Mouse (Mus musculus): ENCODE data around the gene Nt5e. TPM values are rescaled to one million over a fixed set of nuclear protein-coding genes. Genes with fewer than 3 reads are reported as not detected.
A peak's percentile ranks its signal among the peaks of the same experiment; 100 is the strongest.

Gene Nt5e
- polyA plus RNA-seq, 1 experiment from 2014 or later = 3.3 TPM

DNA sequence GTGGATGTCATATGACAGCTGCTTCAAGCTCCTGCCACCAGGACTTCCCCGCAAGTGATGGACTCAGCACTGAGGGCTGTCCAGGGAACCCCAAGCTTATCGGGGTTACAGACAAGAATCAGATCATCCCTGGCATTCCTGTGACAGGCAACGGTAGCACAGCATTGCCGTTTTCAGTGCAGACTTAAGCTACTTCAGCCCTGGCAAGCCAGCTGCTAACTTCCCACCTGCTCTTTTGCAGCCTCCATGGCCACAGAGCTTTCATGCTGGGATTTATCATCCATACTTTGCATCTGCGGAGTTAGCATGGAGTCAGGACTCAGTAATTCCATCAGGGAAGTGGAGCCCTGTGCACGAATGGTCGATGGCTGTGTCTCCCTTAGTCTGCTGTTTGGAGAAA, 26.5 kb downstream of the Nt5e start:
- 86% methylated on average over 7 of the region's 7 CpGs for WGBS
- Histone ChIP-seq H3K36me3 (ENCODE audit: control insufficient read depth, insufficient read depth, low read length) (no peaks in the 10 kb centered on the region), H3K4me2 (ENCODE audit: low read depth, low read length) (no peak overlapping the region), H3K9ac (ENCODE audit: low read length) (no peak overlapping the region), H3K27ac (ENCODE audit: low read length) (no peak overlapping the region), H3K9me3 (ENCODE audit: control insufficient read depth, low read length) (no peaks in the 10 kb centered on the region), H3K4me3 (ENCODE audit: low read length) (no peak overlapping the region), H3K27me3 (ENCODE audit: control insufficient read depth, insufficient read depth, low read depth, low read length) (no peaks in the 10 kb centered on the region), H3K4me1 (replicated peaks; ENCODE audit: control insufficient read depth, insufficient read depth, low read length) (no peaks in the 10 kb centered on the region; the same call in 1 of the 2 replicates)
- no peak for ATAC-seq (ENCODE audit: low read depth)

DNA sequence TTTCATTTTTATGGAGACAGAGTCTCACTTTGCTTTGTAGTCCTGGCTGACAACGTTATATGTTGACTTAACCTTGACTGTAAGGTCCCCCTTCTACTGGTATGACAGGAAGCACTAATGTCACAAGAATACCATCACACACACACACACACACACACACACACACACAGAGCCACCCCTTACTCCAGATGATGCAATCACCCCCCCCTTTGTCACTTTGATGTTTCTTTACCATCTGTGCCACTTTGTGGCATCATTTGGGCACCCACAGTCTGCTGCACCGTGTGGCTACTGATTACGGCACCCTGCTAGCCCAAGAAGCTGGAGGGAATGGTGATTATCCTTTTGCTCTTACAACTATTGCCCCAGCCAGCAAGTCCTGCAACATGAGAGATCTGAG, 30.2 kb downstream of the Nt5e start:
- no peak overlapping the region for H3K9ac ChIP-seq (ENCODE audit: low read length)
- no peaks in the 10 kb centered on the region for H3K9me3 ChIP-seq (ENCODE audit: control insufficient read depth, low read length)
- no peak overlapping the region for H3K4me2 ChIP-seq (ENCODE audit: low read depth, low read length)
- WGBS = 54% methylated on average over 3 of the region's 3 CpGs
- no peaks in the 10 kb centered on the region for H3K36me3 ChIP-seq (ENCODE audit: control insufficient read depth, insufficient read depth, low read length)
- no peak overlapping the region for H3K27ac ChIP-seq (ENCODE audit: low read length)
- 0 out of 2 replicates have a peak, but pooled peaks cover 2% of the 10 kb centered on the region for H3K4me1 ChIP-seq (replicated peaks; ENCODE audit: control insufficient read depth, insufficient read depth, low read length)
- ATAC-seq (ENCODE audit: low read depth) = no peak
- H3K27me3 ChIP-seq (ENCODE audit: control insufficient read depth, insufficient read depth, low read depth, low read length) = no peaks in the 10 kb centered on the region
- H3K4me3 ChIP-seq (ENCODE audit: low read length) = no peak overlapping the region

DNA sequence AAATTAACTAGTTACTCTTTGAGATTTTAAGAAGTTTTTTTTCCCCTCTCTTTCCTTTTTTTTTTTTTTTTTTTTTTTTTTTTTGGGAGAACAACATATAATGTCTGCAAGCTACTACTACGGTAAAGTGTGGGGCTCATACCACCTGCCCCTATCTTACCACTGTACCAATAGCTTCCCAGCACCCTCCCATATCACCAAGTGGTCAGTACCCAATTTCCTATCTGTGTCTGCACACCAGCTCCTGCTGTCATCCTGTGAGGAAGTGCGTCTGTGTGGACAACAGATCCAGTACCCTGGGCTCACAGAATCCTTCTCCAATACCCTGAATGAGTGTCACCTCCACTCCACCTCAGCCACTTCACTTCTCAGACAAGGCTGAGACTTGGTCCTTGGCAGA, 32.1 kb downstream of the Nt5e start:
- Histone ChIP-seq H3K9ac (ENCODE audit: low read length) (no peak overlapping the region), H3K9me3 (ENCODE audit: control insufficient read depth, low read length) (no peaks in the 10 kb centered on the region), H3K27ac (ENCODE audit: low read length) (no peak overlapping the region), H3K4me2 (ENCODE audit: low read depth, low read length) (no peak overlapping the region), H3K4me1 (replicated peaks; ENCODE audit: control insufficient read depth, insufficient read depth, low read length) (0 out of 2 replicates have a peak, but pooled peaks cover 2% of the 10 kb centered on the region), H3K4me3 (ENCODE audit: low read length) (no peak overlapping the region), H3K27me3 (ENCODE audit: control insufficient read depth, insufficient read depth, low read depth, low read length) (no peaks in the 10 kb centered on the region), H3K36me3 (ENCODE audit: control insufficient read depth, insufficient read depth, low read length) (no peaks in the 10 kb centered on the region)
- ATAC-seq (ENCODE audit: low read depth) = no peak
- WGBS = 68% methylated on average over 2 of the region's 2 CpGs

DNA sequence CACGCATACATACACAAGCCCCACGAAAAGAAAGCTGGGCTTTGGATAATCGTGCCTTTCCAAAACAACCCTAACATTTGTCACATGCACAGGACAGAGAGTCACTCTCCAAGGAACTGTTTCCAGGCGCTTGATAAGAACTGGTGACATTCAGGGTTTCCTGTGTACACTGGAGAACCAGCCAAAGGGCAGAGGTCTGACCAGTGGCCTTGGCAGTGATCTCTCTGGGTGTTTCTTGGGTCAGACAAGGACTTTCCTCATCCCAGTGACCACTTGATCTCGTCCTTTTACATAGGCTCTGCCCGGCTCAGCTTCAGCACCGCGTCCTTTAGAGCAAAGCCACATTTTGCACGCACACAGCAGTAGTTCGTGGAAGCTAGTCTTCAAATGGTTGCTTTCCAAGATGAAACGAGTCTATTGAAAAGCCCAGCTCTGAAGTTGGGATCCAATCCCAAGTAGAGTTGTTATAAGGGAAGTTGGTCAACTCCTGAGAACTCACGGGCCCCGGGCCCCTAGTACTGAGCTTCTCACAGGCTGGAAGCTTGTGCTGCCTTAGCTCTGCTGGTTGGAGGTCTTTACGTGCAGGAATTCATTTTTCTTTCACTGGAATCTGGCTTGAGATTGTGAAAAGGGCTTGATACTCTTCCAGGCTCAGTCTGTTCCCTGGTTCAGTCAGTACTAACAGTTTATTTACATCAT, 34.4 kb downstream of the Nt5e start:
- WGBS = 63% methylated on average over 14 of the region's 14 CpGs
- ATAC-seq (ENCODE audit: low read depth) = no peak
- H3K9me3 ChIP-seq (ENCODE audit: control insufficient read depth, low read length) = no peaks in the 10 kb centered on the region
- H3K4me3 ChIP-seq (ENCODE audit: low read length) = no peak overlapping the region
- peak overlapping the region; percentile 4; the same call in 1 of the 2 replicates for H3K27ac ChIP-seq (ENCODE audit: low read length)
- H3K36me3 ChIP-seq (ENCODE audit: control insufficient read depth, insufficient read depth, low read length) = no peaks in the 10 kb centered on the region
- no peaks in the 10 kb centered on the region for H3K27me3 ChIP-seq (ENCODE audit: control insufficient read depth, insufficient read depth, low read depth, low read length)
- H3K4me2 ChIP-seq (ENCODE audit: low read depth, low read length) = no peak overlapping the region
- 0 out of 2 replicates have a peak, but pooled peaks cover 2% of the 10 kb centered on the region for H3K4me1 ChIP-seq (replicated peaks; ENCODE audit: control insufficient read depth, insufficient read depth, low read length)
- H3K9ac ChIP-seq (ENCODE audit: low read length) = no peak overlapping the region

DNA sequence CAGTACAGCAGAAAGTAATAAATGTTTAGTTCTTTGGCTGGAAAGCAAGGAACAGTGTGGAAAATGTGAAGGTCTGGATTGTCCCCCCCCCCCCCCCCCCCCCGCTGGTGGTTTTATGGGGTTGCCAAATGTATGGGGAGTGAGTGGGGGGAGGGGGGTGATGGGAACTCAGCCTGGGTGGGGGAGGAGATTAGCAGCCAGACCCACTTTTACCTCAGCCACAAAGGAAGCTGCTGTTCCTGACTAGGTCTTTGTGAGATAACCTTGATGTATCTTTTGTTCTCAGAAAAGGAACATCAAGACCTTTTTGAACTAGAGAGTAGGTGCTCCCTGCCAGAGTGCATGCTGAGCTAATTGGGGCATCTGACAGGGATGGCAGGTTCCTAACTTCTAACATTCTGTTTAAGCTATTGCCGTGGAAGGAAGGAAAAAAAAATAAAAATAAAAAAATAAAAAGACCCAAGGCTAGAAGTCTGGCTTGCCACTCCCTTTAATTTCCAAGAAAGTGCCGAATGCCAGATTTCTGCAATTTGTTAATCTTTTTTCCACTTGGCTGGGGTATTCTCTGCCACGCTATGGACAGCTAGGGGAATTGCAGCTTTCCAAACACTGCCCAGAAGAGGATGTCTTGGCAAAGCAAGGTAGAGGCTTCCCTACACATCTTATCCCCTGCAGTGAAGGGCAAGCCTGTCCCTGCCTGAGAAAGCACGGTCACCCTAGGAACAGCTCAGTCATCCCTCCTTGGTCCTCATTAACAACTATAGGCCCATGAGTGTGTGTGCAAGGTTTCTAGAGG, 35.3 kb downstream of the Nt5e start:
- Histone ChIP-seq H3K27me3 (ENCODE audit: control insufficient read depth, insufficient read depth, low read depth, low read length) (no peaks in the 10 kb centered on the region), H3K4me1 (replicated peaks; ENCODE audit: control insufficient read depth, insufficient read depth, low read length) (0 out of 2 replicates have a peak, but pooled peaks cover 2% of the 10 kb centered on the region), H3K27ac (ENCODE audit: low read length) (no peak overlapping the region), H3K4me3 (ENCODE audit: low read length) (no peak overlapping the region), H3K36me3 (ENCODE audit: control insufficient read depth, insufficient read depth, low read length) (no peaks in the 10 kb centered on the region), H3K9me3 (ENCODE audit: control insufficient read depth, low read length) (no peaks in the 10 kb centered on the region), H3K9ac (ENCODE audit: low read length) (no peak overlapping the region), H3K4me2 (ENCODE audit: low read depth, low read length) (no peak overlapping the region)
- peak; percentile 7; the same call in 1 of the 2 replicates for ATAC-seq (ENCODE audit: low read depth)
- 34% methylated on average over 5 of the region's 5 CpGs for WGBS

DNA sequence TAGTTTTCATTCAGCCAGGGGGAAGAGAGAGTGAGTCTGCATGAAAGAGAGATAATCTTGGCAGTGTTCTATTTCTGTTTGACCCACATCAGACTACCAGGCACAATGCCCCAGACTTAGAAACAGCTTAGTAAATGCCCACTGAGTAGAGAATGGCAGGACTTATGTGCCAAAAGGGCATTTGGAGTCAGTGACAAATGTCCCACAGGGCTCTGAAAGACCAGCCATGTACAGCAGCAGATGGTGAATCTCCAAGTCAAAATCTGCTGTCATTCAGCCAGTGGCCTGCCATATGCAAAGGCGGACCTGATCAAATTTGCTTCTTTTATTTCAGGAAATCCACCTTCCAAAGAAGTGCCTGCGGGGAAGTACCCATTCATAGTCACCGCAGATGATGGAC, 36.1 kb downstream of the Nt5e start:
- H3K9ac ChIP-seq (ENCODE audit: low read length) = no peak overlapping the region
- WGBS = 90% methylated on average over 3 of the region's 3 CpGs
- no peak overlapping the region for H3K4me2 ChIP-seq (ENCODE audit: low read depth, low read length)
- H3K27me3 ChIP-seq (ENCODE audit: control insufficient read depth, insufficient read depth, low read depth, low read length) = no peaks in the 10 kb centered on the region
- H3K4me3 ChIP-seq (ENCODE audit: low read length) = no peak overlapping the region
- H3K4me1 ChIP-seq (replicated peaks; ENCODE audit: control insufficient read depth, insufficient read depth, low read length) = 0 out of 2 replicates have a peak, but pooled peaks cover 2% of the 10 kb centered on the region
- no peak for ATAC-seq (ENCODE audit: low read depth)
- no peak overlapping the region for H3K27ac ChIP-seq (ENCODE audit: low read length)
- no peaks in the 10 kb centered on the region for H3K9me3 ChIP-seq (ENCODE audit: control insufficient read depth, low read length)
- H3K36me3 ChIP-seq (ENCODE audit: control insufficient read depth, insufficient read depth, low read length) = no peaks in the 10 kb centered on the region

DNA sequence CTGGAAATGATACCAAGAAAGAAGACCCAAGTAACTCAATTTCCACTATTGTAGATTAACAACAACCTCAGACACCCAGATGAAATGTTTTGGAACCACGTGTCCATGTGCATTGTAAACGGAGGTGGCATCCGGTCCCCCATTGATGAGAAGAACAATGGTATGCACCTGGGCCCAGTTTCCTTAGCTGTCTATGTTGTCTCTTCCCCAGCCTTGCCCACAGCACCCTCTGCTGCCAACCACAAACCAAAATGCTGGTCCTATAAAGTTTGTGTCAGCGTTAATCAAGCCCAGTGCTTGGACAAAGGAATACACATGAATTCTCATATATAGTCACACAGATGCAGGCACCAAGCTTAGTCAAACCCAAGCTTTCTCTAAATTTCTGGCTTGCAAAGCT, 39.3 kb downstream of the Nt5e start:
- WGBS = 81% methylated on average over 4 of the region's 4 CpGs
- Histone ChIP-seq H3K9ac (ENCODE audit: low read length) (no peak overlapping the region), H3K27ac (ENCODE audit: low read length) (no peak overlapping the region), H3K4me1 (replicated peaks; ENCODE audit: control insufficient read depth, insufficient read depth, low read length) (peaks cover 2% of the 10 kb centered on the region; the same call in 1 of the 2 replicates), H3K36me3 (ENCODE audit: control insufficient read depth, insufficient read depth, low read length) (no peaks in the 10 kb centered on the region), H3K4me3 (ENCODE audit: low read length) (no peak overlapping the region), H3K4me2 (ENCODE audit: low read depth, low read length) (no peak overlapping the region), H3K27me3 (ENCODE audit: control insufficient read depth, insufficient read depth, low read depth, low read length) (no peaks in the 10 kb centered on the region), H3K9me3 (ENCODE audit: control insufficient read depth, low read length) (no peaks in the 10 kb centered on the region)
- no peak for ATAC-seq (ENCODE audit: low read depth)

DNA sequence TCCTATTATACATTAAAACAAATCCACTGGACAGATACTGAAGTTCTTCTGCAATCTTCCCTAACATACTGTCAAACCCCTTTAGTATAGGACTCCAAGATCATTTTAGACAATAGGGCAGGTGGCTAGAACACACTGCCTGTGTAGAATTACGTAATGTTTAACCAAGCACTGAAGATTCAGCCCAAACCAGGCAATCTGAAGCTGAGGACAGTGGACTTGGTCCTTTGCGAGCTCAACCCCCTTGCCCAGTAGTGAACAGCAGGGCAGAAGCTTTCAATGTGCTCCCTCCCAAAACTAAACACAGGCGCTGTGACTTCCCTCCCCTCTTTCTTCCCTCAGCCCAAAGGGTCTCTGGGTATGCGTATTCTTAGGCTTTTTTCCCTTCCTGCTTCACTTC, 39.8 kb downstream of the Nt5e start:
- 88% methylated on average over 4 of the region's 4 CpGs for WGBS

DNA sequence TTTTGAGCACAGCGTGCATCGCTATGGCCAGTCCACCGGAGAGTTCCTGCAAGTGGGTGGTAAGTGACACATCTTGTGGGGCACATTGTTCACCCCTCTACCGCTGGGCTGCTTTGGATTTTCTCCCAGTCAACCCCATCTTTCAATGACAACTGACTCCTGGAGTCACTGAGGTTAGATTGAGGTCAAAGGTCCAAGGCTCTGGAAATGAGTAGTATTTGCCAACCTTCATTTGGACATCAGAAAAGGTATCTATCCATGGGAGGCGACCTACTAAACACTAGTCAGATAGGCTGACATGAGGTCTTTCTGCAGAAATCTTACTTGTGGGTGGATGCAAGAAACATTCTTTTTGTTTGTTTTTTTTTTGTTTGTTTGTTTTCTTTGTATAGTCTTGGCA, 40.3 kb downstream of the Nt5e start:
- Histone ChIP-seq H3K4me2 (ENCODE audit: low read depth, low read length) (no peak overlapping the region), H3K27ac (ENCODE audit: low read length) (no peak overlapping the region), H3K36me3 (ENCODE audit: control insufficient read depth, insufficient read depth, low read length) (no peaks in the 10 kb centered on the region), H3K4me1 (replicated peaks; ENCODE audit: control insufficient read depth, insufficient read depth, low read length) (no peaks in the 10 kb centered on the region; the same call in 1 of the 2 replicates), H3K9ac (ENCODE audit: low read length) (no peak overlapping the region), H3K27me3 (ENCODE audit: control insufficient read depth, insufficient read depth, low read depth, low read length) (no peaks in the 10 kb centered on the region), H3K9me3 (ENCODE audit: control insufficient read depth, low read length) (no peaks in the 10 kb centered on the region), H3K4me3 (ENCODE audit: low read length) (no peak overlapping the region)
- ATAC-seq (ENCODE audit: low read depth) = no peak
- 75% methylated on average over 5 of the region's 5 CpGs for WGBS

More for the DNA sequence above, 39.8 kb downstream of the Nt5e start:
- Histone ChIP-seq H3K4me1 (replicated peaks; ENCODE audit: control insufficient read depth, insufficient read depth, low read length) (no peaks in the 10 kb centered on the region; the same call in 1 of the 2 replicates), H3K36me3 (ENCODE audit: control insufficient read depth, insufficient read depth, low read length) (no peaks in the 10 kb centered on the region), H3K4me2 (ENCODE audit: low read depth, low read length) (no peak overlapping the region), H3K9ac (ENCODE audit: low read length) (no peak overlapping the region), H3K4me3 (ENCODE audit: low read length) (no peak overlapping the region), H3K27ac (ENCODE audit: low read length) (no peak overlapping the region), H3K9me3 (ENCODE audit: control insufficient read depth, low read length) (no peaks in the 10 kb centered on the region), H3K27me3 (ENCODE audit: control insufficient read depth, insufficient read depth, low read depth, low read length) (no peaks in the 10 kb centered on the region)
- ATAC-seq (ENCODE audit: low read depth) = no peak

Data from lung, embryonic 16.5 days (tissue).